Mouse (Mus musculus) intestine, embryonic 15.5 days (tissue): Measurements from ENCODE around the gene St8sia2. TPM values are rescaled to one million over a fixed set of nuclear protein-coding genes. Genes with fewer than 3 reads are reported as not detected.
"Not testable (repeated sequence)": the region's sequence is repeated elsewhere in the genome, so short reads cannot be mapped to it uniquely, and the experiment has no call there.

Experiments used
- ATAC-seq: fragments of 200-750 bp; cut with Nextera tagmentation; 2 replicates; pipeline ENCODE4 v1.8.0; 2017; ENCODE audit warnings: moderate TSS enrichment, moderate library complexity
- H3K27ac ChIP-seq: fragments of 300-500 bp; sonication (generic); 2 replicates; pipeline ENCODE4 v1.5.1; 2015; ENCODE audit warnings: mild to moderate bottlenecking, inconsistent platforms
- H3K27me3 ChIP-seq: fragments of 300-500 bp; sonication (generic); replicated peaks from 2 replicates; pipeline ENCODE4 v1.6.1; 2015; ENCODE audit warnings: inconsistent platforms
- H3K36me3 ChIP-seq: fragments of 300-500 bp; sonication (generic); 2 replicates; pipeline ENCODE4 v1.6.1; 2015; ENCODE audit warnings: inconsistent platforms
- H3K4me1 ChIP-seq: fragments of 300-500 bp; sonication (generic); replicated peaks from 2 replicates; pipeline ENCODE4 v1.6.1; 2015; ENCODE audit warnings: inconsistent platforms
- H3K4me2 ChIP-seq: fragments of 300-500 bp; sonication (generic); replicated peaks from 2 replicates; pipeline ENCODE4 v1.6.1; 2015; ENCODE audit warnings: mild to moderate bottlenecking, inconsistent platforms
- H3K4me3 ChIP-seq: fragments of 300-500 bp; sonication (generic); replicated peaks from 2 replicates; pipeline ENCODE4 v1.5.1; 2015; ENCODE audit warnings: inconsistent platforms
- H3K9ac ChIP-seq: fragments of 300-500 bp; sonication (generic); 2 replicates; pipeline ENCODE4 v1.6.1; 2015; ENCODE audit warnings: inconsistent platforms
- H3K9me3 ChIP-seq: fragments of 300-500 bp; sonication (generic); 2 replicates; pipeline ENCODE4 v1.6.1; 2016; ENCODE audit warnings: inconsistent platforms
- WGBS: fragments of 180-500 bp; shearing (Covaris S2); methylation state at CpG from one replicate; pipeline ENCODE4 v1.1.7; 2015; 5-methylcytosine and 5-hydroxymethylcytosine counted together
- polyA plus RNA-seq: library from polyadenylated mRNA; unstranded; fragments of >200 nt; fragmentation: Nextera tagmentation; extraction: Ambion mirVana; gene quantifications from 2 replicates; pipeline ENCODE4 v1.2.1, GENCODE M21; 2015

The St8sia2 gene
- polyA plus RNA-seq, 1 experiment from 2014 or later, result 4.4 TPM

DNA sequence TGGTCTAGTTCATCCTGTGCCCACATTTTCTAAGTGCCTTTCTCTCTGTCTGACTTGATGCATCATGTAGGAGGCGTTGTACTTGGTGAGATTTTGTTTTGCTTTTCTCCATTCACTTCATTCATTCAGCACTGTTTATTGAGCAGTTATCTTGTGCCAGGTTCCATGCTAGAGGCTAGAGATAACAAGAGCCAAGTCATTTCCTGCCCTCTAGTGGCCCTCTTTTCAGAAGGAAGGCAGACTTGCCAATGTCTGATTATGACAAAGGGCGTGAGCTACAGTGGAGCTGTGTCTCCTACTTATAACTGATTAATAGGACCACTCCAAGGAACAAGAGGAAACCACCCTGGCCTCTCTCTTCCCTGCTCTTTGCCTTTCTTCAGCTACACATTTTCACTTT is 3.1 kb upstream of the St8sia2 start:
- Histone ChIP-seq H3K4me1 (peaks cover 10% of the 10 kb centered on the region), H3K36me3 (no peaks in the 10 kb centered on the region), H3K4me3 (no peak overlapping the region), H3K9me3 (no peaks in the 10 kb centered on the region), H3K4me2 (no peak overlapping the region), H3K27ac (no peak overlapping the region), H3K27me3 (peaks cover 19% of the 10 kb centered on the region; the same call in 1 of the 2 replicates), H3K9ac (no peak overlapping the region)
- WGBS, result 79% methylated on average over 2 of the region's 2 CpGs
- ATAC-seq, result no peak

DNA sequence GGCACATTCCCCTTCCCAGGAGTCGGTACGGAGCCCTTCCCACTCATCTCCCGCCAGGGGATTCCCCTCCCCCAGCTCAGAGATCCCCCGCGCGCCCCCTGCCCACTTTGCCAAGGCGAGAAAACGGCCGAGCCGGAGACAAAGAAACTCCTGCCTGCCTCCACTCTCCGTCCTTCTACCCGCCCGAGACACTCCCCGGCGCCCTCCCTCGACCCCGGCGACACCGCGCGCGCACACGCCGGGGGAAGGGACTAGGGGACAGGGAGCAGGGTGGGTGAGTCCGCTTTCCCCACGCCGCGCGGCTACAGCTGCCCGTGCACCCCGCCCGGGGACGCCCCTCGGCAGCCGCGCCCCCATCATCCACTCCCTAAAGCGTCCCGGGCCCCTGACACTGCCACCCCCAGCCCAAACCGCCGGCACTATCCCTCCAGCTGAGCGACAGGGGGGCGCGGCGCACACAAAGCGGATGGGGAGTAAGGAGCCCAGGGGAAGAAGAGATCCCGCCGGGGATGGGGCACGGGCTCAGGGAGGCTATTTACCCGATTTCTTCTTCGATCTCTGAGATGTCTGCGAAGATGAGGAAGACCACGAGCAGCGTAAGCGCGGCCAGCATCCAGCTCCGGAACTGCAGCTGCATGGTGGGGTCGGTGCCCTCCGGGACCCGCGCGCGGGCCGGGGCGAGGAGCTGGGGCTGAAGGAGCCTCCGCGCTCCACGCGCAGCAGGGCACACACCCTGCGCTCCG is 461 bp downstream of the St8sia2 start:
- H3K27me3 ChIP-seq, result peaks cover 19% of the 10 kb centered on the region; the same call in 1 of the 2 replicates
- no peaks in the 10 kb centered on the region for H3K36me3 ChIP-seq
- peaks cover 10% of the 10 kb centered on the region for H3K4me1 ChIP-seq
- H3K9ac ChIP-seq, result peak overlapping the region; percentile 73
- no peaks in the 10 kb centered on the region for H3K9me3 ChIP-seq
- ATAC-seq, result peak; percentile 60
- H3K4me2 ChIP-seq, result peak overlapping the region; percentile 98
- no peak overlapping the region for H3K27ac ChIP-seq
- H3K4me3 ChIP-seq, result peak overlapping the region; percentile 67
- under 1% methylated on average over 70 of the region's 70 CpGs for WGBS

DNA sequence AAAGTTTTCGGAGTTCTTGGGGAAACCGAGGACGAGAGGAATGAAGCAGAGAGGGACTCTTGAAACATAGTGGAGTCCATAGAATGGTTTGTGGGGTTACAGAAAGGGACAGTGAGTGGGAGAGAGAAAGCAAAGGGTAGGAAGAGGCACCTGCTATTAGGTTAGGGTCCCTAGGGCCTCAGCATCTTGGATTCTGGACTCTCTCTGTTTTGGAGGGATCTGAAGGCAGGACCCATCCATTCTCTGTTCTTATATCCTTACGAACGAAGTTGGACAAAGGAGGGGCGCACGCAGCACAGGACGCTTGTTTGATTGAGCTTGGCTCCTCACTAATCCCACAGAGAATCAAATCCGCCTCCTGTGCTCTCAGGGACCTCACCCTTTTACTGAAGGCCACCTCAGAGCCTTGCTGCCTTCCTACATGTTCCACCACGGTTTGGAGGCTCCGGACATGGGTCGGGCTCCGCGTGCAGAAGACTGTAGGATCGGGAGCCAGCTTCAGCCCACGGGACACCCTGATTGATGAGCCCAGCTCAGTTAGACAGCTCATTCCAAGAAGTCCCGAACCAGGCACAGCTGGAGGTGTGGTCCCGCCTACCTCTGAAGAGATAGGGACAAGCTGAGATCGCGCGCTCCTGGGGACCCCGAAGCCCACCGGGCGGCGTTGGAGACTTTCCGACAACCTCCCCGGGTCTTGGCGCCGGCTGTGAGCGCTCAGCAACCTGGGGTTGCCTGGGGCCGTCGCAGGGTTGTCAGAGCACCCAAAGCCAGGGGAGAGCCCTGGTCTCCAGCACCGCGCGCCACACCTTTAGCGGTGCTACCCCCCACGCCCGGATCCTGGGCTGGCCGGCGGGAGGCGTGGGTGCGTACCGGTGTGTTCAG is 1.3 kb downstream of the St8sia2 start:
- no peak overlapping the region for H3K27ac ChIP-seq
- 5% methylated on average over 43 of the region's 43 CpGs for WGBS

DNA sequence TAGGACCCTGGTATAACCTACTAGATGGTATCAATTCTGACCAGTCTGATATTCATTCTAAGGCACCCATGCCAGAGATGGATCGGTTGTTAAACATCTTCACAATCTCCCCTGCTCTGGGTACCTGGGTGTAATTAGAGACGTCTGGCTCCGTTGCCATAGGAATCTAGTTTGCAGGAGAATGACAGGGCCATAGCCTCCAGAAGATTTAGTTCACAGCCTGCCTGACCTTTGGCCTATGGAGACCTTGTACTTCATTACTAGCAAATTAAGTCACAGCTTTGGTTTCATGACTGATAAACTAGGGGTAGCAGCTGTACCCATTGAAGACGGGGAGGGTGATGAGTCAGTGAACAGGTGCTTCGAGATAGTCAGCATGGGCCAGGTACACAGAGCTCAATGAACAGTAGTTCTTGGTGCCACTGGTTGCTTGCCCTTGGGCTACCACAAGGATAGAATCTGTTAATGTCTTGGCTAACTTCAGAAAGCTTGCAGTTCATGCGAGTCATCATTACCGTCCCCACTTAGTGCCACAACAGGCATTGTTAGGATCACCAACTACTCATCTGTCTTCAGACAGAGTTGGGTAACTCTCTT is 4.4 kb downstream of the St8sia2 start:
- H3K36me3 ChIP-seq, result no peaks in the 10 kb centered on the region
- WGBS, result 58% methylated on average over 7 of the region's 7 CpGs

More for the DNA sequence above, 1.3 kb downstream of the St8sia2 start:
- ATAC-seq, result peak; percentile 27; the same call in 1 of the 2 replicates
- H3K4me3 ChIP-seq, result peak overlapping the region; percentile 67
- H3K36me3 ChIP-seq, result no peaks in the 10 kb centered on the region
- peak overlapping the region; percentile 73 for H3K9ac ChIP-seq
- no peaks in the 10 kb centered on the region for H3K9me3 ChIP-seq
- H3K27me3 ChIP-seq, result peaks cover 19% of the 10 kb centered on the region; the same call in 1 of the 2 replicates
- H3K4me2 ChIP-seq, result peak overlapping the region; percentile 98
- peaks cover 10% of the 10 kb centered on the region for H3K4me1 ChIP-seq

DNA sequence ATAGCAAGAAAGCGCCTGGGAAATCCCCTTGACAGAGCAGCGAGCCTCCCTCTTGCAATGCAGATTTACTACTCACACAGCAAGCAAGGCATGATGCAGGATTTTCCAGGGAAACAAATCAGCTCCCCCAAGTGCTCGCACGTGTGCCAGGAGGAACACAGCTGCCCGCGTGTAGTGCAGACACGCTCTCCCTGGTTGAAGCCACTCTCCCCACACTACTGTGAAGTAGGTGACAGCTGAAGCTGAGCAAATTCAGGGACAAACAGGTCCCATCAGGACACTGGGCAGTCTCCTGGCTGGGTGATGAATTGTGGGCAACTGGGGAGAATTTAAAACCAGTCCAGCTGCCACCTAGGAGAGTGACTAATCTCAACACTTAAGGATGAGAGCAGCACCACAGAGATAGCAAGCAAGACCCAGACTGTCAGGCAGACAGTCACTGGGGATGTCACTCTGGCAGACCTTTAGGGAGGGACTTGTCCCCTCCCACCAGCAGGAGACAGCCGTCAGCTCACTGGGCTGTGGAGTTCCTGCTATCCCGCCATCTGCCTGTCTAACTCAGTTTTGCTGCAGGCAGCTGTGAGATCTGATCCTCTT is 6.6 kb downstream of the St8sia2 start:
- 31% methylated on average over 9 of the region's 9 CpGs for WGBS
- Histone ChIP-seq H3K4me2 (no peak overlapping the region), H3K9ac (no peak overlapping the region; the same call in 1 of the 2 replicates), H3K27ac (no peak overlapping the region), H3K27me3 (0 out of 2 replicates have a peak, but pooled peaks cover under 1% of the 10 kb centered on the region), H3K4me1 (peaks cover 7% of the 10 kb centered on the region; the same call in 1 of the 2 replicates), H3K4me3 (no peak overlapping the region), H3K9me3 (no peaks in the 10 kb centered on the region), H3K36me3 (no peaks in the 10 kb centered on the region)
- peak; percentile 51; the same call in 1 of the 2 replicates for ATAC-seq

More for the DNA sequence above, 4.4 kb downstream of the St8sia2 start:
- Histone ChIP-seq H3K4me1 (peaks cover 16% of the 10 kb centered on the region), H3K9ac (no peak overlapping the region), H3K9me3 (no peaks in the 10 kb centered on the region), H3K4me2 (no peak overlapping the region), H3K4me3 (no peak overlapping the region), H3K27me3 (peaks cover 11% of the 10 kb centered on the region; the same call in 1 of the 2 replicates), H3K27ac (no peak overlapping the region)
- no peak for ATAC-seq

DNA sequence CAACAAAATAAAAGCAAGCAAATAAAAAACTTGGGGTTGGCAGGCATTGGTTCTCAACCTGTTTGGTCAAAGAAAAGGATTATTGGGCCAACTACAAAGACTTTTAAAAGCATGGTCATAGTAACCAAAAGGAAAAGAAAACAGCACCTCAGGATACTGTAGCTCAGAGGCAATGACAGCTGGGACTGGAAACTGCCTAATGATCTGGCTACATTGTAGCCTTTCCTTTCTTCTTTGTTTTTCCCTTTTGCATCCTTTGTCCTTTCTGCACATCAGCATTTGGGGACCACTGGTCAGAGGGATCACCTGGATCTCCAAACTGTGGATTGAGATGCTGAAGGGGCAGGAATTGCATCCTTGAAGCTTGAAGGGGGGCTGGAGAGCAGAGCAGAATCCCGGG is 7.1 kb downstream of the St8sia2 start:
- no peak overlapping the region for H3K4me2 ChIP-seq
- H3K27ac ChIP-seq, result no peak overlapping the region
- H3K4me3 ChIP-seq, result no peak overlapping the region
- peaks cover 6% of the 10 kb centered on the region; the same call in 1 of the 2 replicates for H3K4me1 ChIP-seq
- WGBS, result 26% methylated on average over 1 of the region's 1 CpGs
- H3K9ac ChIP-seq, result no peak overlapping the region; the same call in 1 of the 2 replicates
- no peaks in the 10 kb centered on the region for H3K36me3 ChIP-seq
- no peak for ATAC-seq
- H3K27me3 ChIP-seq, result no peaks in the 10 kb centered on the region
- no peaks in the 10 kb centered on the region for H3K9me3 ChIP-seq

DNA sequence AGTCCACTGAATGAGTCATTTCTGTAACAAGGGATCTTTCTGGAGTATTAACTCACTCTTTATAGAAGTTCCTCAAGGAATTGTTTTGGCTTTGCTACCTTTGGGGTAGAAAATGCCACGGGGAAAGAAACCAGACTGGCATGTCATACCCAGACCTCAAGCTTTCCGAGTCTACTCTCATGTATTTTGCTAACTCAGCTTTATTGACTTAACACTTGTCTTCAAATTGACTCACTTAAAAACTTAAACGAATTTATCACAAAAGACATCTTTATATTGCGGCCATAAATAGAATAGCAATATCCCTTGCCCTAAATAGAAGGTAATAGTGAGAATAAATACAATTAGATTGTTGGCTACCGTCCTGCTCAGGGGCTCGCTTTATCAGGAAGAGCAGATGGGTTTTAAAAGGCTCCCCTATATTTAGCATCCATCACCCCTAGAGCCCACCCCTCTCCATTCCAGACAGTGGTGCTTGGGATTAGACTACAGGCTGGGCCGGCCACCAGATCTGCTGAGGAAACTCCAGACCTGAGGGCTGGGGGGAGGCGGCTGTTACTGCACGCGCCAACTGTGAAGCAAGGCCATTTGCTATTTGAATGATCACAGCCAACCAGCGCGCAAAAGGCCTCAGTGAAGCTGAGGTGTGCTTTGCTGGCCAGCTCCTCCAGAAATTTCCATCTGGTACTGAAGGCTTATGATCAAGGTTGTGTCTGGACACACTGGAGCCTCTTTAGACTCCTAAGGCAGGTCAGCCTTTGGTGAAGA is 12.6 kb downstream of the St8sia2 start:
- Histone ChIP-seq H3K9me3 (no peaks in the 10 kb centered on the region), H3K36me3 (no peaks in the 10 kb centered on the region), H3K27ac (no peak overlapping the region), H3K9ac (no peak overlapping the region), H3K4me1 (no peaks in the 10 kb centered on the region), H3K4me2 (no peak overlapping the region), H3K27me3 (no peaks in the 10 kb centered on the region), H3K4me3 (no peak overlapping the region)
- 62% methylated on average over 12 of the region's 12 CpGs for WGBS
- ATAC-seq, result no peak

DNA sequence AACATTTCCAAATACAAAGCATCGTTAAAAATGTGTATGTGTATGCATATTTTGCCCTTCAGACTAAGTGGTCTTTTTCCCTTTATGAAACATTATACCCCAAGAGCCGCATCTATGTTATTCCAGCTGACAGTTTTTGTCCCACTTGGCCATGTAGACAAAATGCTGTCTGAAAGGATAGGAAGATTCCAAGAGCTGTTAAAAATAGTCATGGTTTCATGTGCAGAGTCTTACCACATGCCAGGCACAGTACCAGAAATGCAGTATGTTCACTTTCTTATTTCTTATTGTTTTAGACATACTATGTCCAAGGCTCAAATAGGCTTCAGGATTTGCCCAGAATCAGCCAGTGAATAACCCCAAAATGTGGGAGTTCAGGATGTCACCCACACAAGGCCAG is 24.1 kb downstream of the St8sia2 start:
- no peak for ATAC-seq
- 93% methylated on average over 2 of the region's 2 CpGs for WGBS
- Histone ChIP-seq H3K4me3 (no peak overlapping the region), H3K36me3 (no peaks in the 10 kb centered on the region), H3K9ac (no peak overlapping the region), H3K27ac (no peak overlapping the region), H3K9me3 (no peaks in the 10 kb centered on the region), H3K4me1 (no peaks in the 10 kb centered on the region), H3K27me3 (no peaks in the 10 kb centered on the region), H3K4me2 (no peak overlapping the region)

DNA sequence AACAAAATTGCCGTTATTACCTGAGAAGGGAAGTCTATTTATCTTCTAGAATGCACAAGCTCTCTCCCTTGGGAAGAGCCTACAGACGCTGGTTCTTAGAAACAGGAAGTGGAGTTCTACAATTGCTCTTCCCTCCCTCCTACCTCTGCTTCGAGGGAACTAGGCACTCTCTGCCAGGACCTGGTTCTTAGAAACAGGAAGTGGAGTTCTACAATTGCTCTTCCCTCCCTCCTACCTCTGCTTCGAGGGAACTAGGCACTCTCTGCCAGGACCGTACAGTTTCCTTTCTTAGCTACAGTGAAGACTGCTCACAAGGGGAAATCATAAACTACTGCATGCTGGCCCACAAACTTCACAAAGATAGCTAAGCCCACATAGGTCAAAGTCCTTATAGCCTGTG is 41.3 kb downstream of the St8sia2 start:
- not testable (repeated sequence) for H3K9me3 ChIP-seq, H3K4me3 ChIP-seq, H3K27me3 ChIP-seq, H3K4me2 ChIP-seq, H3K4me1 ChIP-seq, H3K9ac ChIP-seq, H3K36me3 ChIP-seq, H3K27ac ChIP-seq
- peak; percentile 55; the same call in 1 of the 2 replicates for ATAC-seq
- 20% methylated on average over 5 of the region's 5 CpGs for WGBS

DNA sequence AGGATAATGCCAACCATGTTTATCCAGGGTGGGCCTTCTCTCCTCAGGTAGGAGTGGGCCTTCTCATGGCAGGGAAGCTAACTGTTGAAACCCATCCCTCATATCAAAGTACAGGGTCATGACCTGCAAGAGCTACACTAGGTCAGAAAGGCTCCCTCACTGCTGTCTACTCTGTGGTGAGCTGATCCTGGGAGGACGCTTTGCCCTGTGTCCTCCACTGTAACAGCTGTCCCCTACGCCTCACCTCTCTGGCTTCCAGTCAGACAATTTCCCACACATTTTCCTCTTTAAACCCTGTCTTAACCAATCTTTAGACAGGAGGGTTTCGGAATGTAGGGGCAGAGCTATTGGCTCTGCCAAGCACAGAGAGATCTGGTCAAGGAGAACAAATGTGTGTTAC is 48.3 kb downstream of the St8sia2 start:
- WGBS, result 90% methylated on average over 3 of the region's 3 CpGs
- H3K9ac ChIP-seq, result no peak overlapping the region

DNA sequence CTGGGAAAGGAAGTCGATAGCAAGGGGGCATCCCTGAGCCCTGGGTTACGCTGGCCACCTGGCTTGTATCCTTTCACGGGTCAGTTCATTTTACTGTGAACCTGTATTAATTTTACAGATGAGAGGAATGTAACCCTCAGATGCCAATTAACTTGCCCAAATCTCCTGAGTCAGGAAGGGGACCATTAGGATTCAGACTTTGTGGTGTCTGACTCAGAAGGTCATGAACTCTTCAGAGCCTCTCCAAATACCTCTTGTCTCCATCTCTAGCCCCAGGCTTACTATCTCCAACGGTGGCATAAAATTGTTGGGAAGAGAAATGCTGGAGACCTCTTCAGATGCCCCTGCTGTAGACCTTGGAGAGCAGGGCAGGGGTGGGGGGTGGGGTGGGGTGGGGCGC is 51.1 kb downstream of the St8sia2 start:
- ATAC-seq, result no peak
- H3K4me3 ChIP-seq, result no peak overlapping the region
- H3K4me2 ChIP-seq, result no peak overlapping the region
- WGBS, result 90% methylated on average over 5 of the region's 5 CpGs
- no peak overlapping the region for H3K9ac ChIP-seq
- H3K36me3 ChIP-seq, result no peaks in the 10 kb centered on the region
- H3K4me1 ChIP-seq, result no peaks in the 10 kb centered on the region
- H3K27ac ChIP-seq, result no peak overlapping the region
- H3K27me3 ChIP-seq, result no peaks in the 10 kb centered on the region
- H3K9me3 ChIP-seq, result no peaks in the 10 kb centered on the region

More for the DNA sequence above, 48.3 kb downstream of the St8sia2 start:
- Histone ChIP-seq H3K27me3 (no peaks in the 10 kb centered on the region), H3K36me3 (no peaks in the 10 kb centered on the region), H3K9me3 (no peaks in the 10 kb centered on the region), H3K4me3 (no peak overlapping the region), H3K4me1 (no peaks in the 10 kb centered on the region), H3K27ac (no peak overlapping the region), H3K4me2 (no peak overlapping the region)
- ATAC-seq, result no peak
